Mouse (Mus musculus): ENCODE data around the gene Sema6d. TPM values are rescaled to one million over a fixed set of nuclear protein-coding genes. Genes with fewer than 3 reads are reported as not detected.
"Not testable (repeated sequence)": the region's sequence is repeated elsewhere in the genome, so short reads cannot be mapped to it uniquely, and the experiment has no call there.

Sema6d gene
- total RNA-seq, 2 experiments from 2014 or later, result 44.1 to 44.7 TPM

DNA sequence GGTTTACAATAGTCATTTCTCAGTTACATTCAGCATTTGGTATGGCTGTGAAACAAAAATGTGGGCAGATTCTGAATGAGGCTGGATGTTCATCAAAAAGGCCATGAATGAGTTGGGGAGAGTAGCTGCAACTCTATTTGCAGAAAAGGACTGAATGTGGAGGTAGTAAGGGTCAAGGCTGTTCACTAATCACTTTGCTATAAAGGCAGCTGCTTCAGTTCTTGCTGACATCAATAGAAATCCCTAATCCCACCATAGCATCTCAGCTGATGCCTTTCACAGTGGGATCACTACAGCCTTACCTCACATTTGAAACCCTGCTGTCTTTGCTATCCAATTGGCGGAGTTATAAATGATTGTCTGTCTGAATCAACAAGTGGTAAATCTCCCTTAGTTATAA lies 187.7 kb downstream of the Sema6d start:
- no peak for DNase-seq (ENCODE audit: low spot score in 2 of 2)

DNA sequence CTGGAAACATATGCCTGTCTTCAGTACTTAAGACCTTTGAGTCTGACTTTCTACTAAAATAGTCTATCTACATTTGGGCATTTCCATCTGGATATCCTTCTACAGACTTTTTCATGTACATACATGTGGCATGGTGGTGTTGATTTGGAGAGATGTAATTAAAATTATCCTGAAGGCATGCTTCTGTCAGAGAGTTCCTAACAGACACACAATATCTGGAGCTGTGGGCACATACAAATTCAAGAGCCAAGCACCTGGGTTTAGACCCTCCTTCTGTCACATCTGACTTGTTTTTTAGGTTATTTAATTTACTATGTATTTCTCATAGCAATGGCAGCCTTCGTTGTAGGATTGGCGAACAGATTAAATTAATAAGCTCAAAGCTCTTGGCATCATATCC lies 195.3 kb downstream of the Sema6d start:
- DNase-seq (ENCODE audit: low spot score in 2 of 2), result no peak

DNA sequence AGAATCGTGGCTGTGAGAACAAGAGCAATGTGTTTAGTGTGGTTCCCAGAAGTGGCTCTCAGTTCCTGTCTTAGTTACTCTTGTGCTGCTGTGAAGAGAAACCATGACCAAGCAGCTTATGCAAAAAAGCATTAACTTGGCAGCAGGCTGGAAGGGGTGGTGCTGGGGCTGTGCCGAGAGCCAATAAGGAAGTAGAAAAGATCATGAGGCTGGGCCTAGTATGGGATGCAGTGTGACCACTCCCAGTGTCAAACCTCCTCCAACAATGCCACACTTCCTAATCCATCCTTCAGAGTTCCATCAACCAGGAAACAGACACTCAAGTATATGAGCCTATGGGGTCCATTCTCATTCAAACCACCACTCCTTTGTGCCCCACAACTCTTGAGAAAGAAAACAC lies 199.6 kb downstream of the Sema6d start:
- DNase-seq (ENCODE audit: low spot score in 2 of 2), result no peak

DNA sequence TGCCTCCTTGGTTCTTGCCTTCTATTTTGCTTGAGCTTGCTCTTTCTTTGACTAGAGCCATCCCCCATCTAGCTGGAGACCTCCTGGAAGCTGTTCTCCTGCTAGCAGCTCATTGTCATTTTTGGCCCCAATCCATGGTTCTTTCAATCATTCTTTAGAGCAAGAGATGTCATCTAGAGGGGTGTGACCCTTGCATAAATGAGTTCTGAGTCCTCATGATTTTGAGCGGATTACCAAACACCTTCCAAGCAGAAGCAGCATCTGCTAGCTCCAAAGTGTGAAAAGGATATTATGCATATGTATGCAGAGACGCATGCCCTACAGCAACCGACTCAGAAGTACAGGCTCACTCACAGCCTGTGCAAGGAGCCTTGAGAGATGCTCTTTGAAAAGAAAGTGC lies 201.4 kb downstream of the Sema6d start:
- peak; percentile 18 to 55 for DNase-seq (ENCODE audit: low spot score in 2 of 2)

DNA sequence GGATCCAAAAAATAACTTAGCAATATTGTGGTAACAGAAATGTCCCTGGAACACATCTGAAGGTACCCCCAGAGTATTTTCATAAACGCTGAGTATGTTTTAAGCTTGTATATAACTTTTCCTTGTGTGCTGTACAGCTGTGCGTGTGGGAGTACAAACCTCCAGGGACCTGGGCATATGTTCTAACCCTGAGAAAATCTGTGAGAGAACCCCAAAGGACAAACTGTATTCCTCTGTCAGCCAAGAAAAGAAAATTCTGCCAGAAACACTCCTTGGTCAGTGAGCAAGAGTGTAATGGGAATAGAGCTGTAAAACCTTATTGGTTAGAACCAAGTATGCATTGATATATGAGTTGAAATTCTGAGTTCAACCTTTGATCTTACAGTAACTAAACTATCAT lies 203.8 kb downstream of the Sema6d start:
- DNase-seq (ENCODE audit: low spot score in 2 of 2), result no peak

DNA sequence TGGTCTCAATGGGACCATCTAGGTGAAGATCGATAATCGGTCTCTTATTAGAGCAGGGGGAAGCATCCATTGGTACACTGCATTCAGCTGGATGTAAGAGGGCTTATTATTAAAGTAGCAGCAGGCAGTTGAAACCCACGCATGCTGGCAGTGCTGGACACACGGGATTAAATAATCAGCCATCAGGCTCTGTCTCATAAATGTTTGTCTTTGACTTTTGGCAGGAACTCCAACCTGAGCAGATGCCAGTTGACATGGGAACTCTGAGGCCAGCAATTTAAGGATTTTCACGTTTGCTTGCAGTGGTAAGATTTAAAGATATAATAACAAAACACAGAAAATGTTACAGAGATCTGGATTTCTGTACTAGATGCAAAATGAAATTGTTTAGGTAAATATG lies 208.6 kb downstream of the Sema6d start:
- no peak for DNase-seq (ENCODE audit: low spot score in 2 of 2)

DNA sequence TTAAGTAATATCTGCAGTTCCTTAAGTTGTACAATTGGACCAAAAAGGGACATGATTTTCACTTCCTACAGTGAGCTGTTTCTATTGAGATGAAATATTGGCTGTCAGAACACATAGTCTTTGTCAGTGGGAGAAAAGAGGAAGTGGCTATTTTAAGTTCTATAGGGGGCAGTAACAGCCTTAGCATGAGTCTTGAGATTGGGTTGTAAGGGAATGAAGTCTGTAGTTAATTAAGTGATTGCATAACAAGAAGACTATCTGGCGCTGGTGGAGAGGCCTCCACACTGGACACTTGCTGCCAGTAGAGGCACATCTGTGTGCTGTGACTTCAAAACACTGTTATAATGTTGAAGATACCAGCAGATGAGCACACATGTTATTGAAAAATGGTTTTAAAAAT lies 209.1 kb downstream of the Sema6d start:
- no peak for DNase-seq (ENCODE audit: low spot score in 2 of 2)

DNA sequence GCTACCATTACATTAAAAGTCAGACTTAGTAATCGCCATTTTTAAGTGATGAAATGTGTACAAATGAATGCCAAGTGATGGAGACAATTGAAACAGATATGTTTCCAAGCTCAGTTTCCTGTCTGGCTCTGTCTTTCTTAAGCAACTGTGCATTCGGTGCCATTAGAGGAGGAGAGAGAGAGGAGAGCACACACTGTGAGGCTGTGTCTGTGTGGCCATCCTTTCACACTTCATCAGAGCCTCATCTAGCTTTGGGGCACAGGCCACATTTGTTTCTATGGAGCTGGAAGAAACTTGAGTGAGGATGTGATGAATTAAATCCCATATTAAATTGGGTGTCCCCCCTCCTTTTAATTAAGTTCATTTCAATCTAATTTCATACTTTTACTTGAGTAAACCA lies 218.8 kb downstream of the Sema6d start:
- no peak for DNase-seq (ENCODE audit: low spot score in 2 of 2)

DNA sequence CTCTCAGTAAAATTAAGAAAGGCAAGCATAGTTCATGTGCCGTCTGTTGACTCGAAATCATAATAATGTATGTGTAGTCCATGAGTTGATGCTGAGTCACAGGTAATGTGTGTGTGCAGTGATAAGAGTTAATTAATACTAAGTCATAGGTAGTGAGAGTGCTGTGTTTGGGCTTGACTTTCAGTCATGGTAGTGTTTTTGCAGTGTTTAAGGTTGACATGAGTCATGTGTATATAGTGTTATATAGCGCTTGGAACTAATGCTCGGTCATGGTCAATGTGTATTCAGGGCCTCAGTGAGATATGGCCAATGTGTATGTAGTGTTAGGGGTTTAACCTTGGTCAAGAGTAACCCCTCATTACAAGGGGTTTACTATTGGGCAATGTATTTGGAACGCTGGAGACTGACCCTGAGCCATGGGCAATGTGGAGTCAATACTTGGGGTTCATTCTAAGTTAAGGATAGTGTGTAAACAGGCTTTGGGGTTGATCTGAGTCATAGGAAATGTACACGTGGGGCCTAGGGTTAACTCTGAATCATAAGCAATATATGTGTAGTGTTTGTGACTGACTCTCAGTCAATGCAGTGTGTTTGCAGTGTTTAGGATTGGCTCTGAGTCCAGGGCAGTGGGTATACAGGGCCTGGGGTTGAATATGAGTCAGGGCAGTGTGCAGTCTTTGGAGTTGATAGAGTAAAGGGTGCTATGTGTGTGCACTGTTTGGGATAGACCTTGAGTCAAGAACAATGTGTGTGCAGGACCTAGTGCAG lies 219.8 kb downstream of the Sema6d start:
- DNase-seq (ENCODE audit: low spot score in 2 of 2), result no peak

DNA sequence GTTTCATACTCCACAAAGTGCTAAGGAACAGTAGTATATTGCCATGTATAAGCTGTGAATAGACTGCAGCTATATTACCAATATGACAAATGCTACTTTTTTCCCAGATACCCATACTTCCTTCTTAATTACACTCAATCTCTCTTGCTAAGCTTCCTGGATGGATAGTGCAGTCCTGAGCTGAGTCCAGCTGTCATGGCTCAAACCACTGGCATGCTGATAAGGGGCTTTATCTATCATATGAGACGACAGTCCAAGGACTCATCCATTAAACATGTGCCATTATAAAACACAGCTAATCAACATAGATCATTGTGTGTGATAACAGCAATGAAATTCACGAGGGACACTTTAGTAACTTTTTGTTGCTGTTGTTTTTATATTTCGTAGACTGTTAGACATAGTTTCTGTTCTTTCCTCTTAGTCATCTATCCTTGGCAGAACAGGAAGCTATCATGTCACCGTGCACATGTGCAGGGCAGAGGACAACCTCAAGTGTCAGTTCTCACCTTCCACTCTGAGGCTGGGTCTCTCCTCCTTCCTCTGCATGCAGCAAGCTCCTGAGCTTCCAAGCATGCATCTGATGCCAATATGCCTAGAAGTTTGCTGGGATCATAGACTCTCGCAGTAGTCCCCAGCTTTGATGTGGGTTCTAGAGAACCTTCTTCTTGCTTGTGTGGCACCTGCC lies 232.9 kb downstream of the Sema6d start:
- no peak for DNase-seq (ENCODE audit: low spot score in 2 of 2)

DNA sequence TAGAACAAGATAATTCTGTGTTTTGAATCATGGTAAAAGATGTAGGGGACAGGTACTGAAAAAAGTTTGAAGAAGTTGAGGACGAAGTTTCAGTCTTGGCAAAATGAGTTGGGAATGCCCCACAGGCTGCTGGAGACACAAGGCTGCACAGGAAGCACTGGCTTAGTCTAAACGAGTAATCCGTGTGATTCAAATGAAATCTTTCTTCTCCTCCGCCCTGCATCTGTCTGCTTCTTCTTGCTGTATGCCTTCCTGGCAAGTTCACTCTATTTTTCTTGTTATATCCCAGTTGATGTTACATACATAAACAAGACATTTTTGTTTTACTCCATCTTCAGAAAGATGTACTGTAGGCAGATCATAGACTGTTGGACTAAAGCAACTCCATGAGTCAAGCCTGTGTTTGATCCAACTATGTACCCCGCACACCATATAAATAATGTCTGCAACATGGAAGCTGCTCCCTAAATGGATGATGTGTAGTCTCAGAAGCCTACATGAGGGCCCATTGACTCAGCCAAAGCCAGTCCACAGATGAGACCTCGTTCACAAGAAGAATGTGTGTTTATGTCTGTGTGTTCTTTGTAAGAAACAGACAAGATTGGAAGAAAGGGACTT lies 234.4 kb downstream of the Sema6d start:
- no peak for DNase-seq (ENCODE audit: low spot score in 2 of 2)

DNA sequence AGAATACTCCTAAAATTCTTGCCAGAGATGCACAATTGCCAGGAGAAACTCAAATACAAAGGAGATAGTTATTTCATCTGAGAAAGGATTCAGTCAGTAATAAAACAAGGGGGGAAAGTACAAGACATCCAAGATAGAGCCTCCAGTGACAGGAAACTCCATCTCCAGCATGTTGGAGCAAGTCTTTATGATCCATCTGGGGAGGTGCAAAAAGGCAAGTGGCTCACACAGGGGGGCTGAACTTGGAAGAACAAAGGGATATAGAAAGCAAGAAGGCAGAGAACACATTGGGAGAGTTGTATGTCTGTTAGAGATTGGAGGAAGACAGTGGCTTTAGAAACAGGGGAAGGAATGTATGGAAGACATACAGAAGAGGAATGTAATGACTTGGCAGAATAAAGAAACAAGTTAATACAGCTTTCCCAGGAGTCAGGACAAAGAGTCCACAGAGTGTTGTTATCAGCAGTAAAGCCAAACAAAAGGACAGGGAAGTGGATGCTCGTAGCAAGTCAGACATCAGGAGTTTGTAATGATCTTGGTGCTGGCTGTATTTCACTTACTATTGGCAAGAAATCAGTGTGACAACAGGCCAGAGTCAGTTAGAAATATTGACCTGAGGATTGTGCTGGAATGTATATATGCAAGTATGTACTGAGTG lies 239.8 kb downstream of the Sema6d start:
- DNase-seq (ENCODE audit: low spot score in 2 of 2), result no peak

DNA sequence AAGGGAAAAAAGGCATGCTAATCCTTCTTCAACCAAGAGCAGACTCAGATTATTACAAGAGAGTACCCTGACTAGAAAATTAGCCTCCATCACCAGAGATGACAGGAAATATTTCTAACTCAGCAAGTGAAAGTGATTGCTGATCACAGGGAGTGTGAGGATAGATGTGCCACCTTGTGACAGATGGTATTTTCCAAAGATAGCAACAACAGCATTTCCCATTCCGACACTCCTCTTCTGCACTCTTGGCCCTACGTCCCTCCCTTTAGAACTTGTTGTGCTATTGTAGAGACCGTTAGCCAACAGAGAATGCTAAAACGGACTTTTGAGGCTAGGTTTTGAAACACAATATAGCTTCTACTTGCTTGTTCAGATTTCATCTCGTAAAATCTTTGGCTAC lies 243.1 kb downstream of the Sema6d start:
- no peak for DNase-seq (ENCODE audit: low spot score in 2 of 2)

DNA sequence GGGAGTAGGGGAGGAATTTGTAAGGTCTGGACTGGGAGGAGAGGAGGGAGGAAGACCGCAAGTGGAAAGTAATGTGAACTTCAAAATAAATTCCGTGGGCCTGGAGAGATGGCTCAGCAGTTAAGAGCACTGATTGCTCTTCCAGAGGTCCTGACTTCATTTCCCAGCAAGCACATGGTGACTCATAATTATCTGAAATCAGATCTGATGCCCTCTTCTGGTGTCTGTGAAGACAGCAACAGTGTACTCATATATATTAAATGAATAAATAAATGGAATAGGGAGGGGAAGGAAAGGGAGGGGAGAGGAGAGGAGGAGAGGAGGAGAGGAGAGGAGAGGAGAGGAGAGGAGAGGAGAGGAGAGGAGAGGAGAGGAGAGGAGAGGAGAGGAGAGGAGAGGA lies 244.9 kb downstream of the Sema6d start:
- DNase-seq (ENCODE audit: low spot score in 2 of 2), result not testable (repeated sequence)

DNA sequence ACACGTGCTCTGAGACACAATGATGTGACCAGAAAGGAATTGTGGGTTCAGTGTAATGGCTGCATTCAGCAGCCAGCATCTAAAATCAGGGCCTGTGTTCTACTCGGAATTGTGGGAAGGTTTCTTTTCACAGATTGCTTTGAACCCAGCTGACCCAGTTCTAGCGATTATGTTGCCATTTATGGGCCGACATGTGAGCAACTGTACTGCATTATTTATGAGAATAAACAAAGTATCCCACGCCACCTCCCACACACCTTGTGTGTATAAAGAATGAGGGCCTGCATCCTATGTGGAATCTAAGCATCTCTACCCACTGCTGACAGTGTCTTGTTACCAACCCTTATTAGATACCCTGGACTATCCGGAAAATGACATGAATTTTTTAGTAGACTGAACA lies 248.5 kb downstream of the Sema6d start:
- DNase-seq (ENCODE audit: low spot score in 2 of 2), result no peak

DNA sequence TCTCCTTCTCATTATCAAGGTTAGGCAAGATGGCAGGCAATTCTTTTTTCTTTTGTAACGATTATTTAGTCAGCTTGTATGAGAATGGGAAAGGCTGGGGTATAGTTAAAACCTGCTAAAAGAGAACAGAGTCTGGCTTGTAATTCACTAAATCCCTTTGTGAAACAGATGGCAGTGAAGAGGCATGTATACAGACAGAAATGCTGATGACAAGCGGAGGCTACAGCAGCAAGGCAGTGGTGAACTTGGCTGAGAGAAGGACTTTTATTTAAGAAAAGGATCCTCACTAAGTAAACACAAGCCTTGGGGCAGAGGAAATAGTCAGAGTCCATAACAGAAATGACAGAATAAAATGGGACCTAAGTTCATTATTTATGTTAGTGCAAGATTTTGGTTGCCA lies 264.4 kb downstream of the Sema6d start:
- no peak for DNase-seq (ENCODE audit: low spot score in 2 of 2)

DNA sequence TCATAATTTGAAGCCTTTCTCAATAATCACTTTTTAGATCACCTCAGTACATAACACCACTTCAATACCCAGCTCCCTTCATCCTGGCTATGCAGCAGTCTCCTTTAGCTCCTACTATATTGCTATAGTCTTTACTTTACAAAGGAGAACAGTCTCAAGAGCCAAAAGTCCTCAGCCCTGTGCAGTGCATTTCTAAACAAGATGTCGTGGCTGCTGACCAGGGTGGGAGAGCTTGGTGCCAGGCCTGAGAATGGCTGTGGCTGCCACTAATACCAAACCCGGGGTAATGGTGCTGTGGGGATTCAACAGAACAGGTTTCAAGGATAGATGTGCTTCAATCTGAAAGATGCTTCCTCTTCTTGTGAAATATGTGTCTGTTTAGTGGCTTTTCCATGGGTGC lies 264.9 kb downstream of the Sema6d start:
- no peak for DNase-seq (ENCODE audit: low spot score in 2 of 2)

DNA sequence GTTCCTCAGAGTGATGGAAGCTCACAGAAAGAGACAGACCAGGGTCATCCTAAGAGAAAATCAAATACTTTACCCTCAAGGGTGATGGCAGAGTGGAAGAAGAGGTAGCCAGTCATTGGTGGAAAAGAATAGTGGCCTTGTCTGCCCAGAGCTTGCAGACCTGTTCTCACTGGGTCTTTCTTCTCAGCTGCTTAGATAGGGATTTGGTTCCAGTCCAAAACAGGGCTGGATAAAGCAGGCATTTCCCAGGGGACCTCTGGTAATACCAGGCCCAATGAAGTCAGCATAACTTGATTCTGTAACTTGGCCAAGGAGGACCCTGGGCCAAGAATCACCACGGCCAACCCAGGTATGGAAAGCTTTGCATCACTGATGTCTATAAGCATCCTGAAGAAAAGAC lies 279.5 kb downstream of the Sema6d start:
- DNase-seq (ENCODE audit: low spot score in 2 of 2), result no peak

DNA sequence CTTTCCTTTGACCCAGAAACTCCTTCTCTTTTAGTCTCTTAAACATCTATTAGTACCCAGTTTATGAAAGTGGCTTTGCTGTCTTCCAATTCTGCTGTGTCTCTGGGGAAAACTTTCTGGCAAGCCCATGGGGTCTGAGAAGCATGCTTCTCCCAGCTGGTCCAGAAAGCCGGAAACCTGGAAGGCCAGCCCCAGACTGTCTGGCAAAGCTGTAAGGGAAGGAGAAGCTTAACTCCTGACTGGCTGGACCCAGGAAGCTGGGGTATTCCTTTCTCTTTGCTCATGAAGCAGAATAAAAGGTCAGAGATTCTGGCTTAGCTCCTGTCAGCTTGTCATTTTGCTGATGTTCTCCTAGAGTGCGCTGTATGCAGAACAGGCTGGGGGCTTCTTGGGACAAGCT lies 280.2 kb downstream of the Sema6d start:
- DNase-seq (ENCODE audit: low spot score in 2 of 2), result no peak

DNA sequence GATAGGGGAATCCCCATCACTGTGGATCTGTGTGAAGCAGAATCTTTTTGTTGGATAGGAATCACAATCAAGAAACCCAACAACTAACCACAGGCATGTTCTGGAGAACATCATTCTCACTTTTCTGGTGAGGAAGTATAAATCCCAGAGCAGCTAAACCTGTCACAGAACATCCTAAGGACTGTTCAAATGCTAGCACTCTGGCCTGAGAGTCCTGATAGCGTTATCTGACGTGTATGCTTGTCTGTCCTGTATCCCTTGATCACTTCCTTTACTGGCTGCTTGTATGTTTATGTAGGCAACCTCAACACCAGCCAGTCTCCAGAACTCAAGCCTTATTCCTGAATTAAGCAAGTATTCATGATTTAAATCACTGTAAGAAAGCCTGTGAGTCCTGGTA lies 281.6 kb downstream of the Sema6d start:
- no peak for DNase-seq (ENCODE audit: low spot score in 2 of 2)

DNA sequence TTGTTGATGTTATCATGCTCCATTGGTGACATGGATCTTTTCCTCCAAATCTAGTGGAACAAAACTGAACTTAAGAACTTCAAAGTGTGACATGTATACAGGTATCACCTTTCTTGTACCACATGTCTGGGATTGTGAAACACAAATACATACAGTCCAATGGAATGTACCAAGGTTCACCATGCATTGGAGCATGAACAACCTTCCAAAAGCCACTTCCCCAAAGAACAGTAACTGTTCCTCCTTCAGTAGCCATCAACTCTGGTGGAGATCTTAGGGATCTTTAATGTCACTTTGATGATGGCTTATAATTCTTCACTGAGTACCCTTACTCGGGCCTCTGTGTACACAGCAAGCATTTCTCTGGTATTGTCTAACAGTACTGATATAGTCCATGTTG lies 295.3 kb downstream of the Sema6d start:
- no peak for DNase-seq (ENCODE audit: low spot score in 2 of 2)

DNA sequence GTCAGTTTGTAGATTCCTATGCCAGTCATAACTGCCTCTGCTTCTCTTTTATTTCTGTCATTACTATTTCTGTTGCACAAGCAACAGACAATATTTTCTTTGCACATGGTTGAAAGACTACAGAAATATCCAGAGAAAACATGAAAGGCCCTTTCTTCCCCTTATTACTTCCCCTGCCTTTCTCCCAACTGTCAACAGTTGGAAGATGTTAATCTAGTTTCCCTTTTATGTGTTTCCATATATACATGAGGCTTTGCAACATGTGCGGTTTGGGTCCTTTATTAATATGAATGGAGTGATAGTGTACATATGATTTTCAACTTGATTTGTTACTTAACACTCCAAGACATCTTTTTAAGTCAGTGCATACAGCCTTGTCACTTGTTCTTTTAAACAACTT lies 296.0 kb downstream of the Sema6d start:
- DNase-seq (ENCODE audit: low spot score in 2 of 2), result no peak
